Mouse (Mus musculus): ENCODE results near the gene Slc46a3. TPM values are rescaled to one million over a fixed set of nuclear protein-coding genes. Genes with fewer than 3 reads are reported as not detected.

The Slc46a3 gene
- polyA plus RNA-seq, 1 experiment from 2014 or later: 4.0 TPM

- Histone ChIP-seq H3K36me3 (ENCODE audit: control insufficient read depth, insufficient read depth, low read length) (peaks cover 30% of the 10 kb centered on the region), H3K9ac (ENCODE audit: low read length) (peak within 1 kb of the TSS; percentile 81), H3K4me2 (ENCODE audit: low read length) (peak within 1 kb of the TSS; percentile 93), H3K27ac (ENCODE audit: low read depth, low read length) (peak within 1 kb of the TSS; percentile 76; the same call in 1 of the 2 replicates), H3K9me3 (replicated peaks; ENCODE audit: control insufficient read depth, low read length) (no peaks in the 10 kb centered on the region), H3K4me3 (ENCODE audit: low read depth, low read length) (peak within 1 kb of the TSS; percentile 99), H3K4me1 (ENCODE audit: control insufficient read depth, insufficient read depth, low read length) (peaks cover 7% of the 10 kb centered on the region; the same call in 1 of the 2 replicates), H3K27me3 (replicated peaks; ENCODE audit: control insufficient read depth, insufficient read depth, low read length) (no peaks in the 10 kb centered on the region)
- WGBS: under 1% methylated on average over 68 of the region's 68 CpGs
- peak; percentile 94 for DNase-seq (ENCODE audit: low spot score)
- peak; percentile 96 for ATAC-seq
Observed at GRCm38 (mm10) chr5:147860449-147861261, 34.0 kb downstream of the Slc46a3 start, which contains the start of gene Pomp. Gene Pomp, plus strand, starts transcription at chr5:147860461.

- peak overlapping the region; percentile 81 for H3K9ac ChIP-seq (ENCODE audit: low read length)
- peaks cover 7% of the 10 kb centered on the region; the same call in 1 of the 2 replicates for H3K4me1 ChIP-seq (ENCODE audit: control insufficient read depth, insufficient read depth, low read length)
- no peak for DNase-seq (ENCODE audit: low spot score)
- H3K4me2 ChIP-seq (ENCODE audit: low read length): peak overlapping the region; percentile 93
- H3K4me3 ChIP-seq (ENCODE audit: low read depth, low read length): peak overlapping the region; percentile 99
- WGBS: under 1% methylated on average over 18 of the region's 18 CpGs
- H3K9me3 ChIP-seq (replicated peaks; ENCODE audit: control insufficient read depth, low read length): no peaks in the 10 kb centered on the region
- peak; percentile 43 for ATAC-seq
- peak overlapping the region; percentile 76; the same call in 1 of the 2 replicates for H3K27ac ChIP-seq (ENCODE audit: low read depth, low read length)
- no peaks in the 10 kb centered on the region for H3K27me3 ChIP-seq (replicated peaks; ENCODE audit: control insufficient read depth, insufficient read depth, low read length)
- H3K36me3 ChIP-seq (ENCODE audit: control insufficient read depth, insufficient read depth, low read length): peaks cover 26% of the 10 kb centered on the region
Observed at GRCm38 (mm10) chr5:147860076-147860448, 34.6 kb downstream of the Slc46a3 start.

- no peak for ATAC-seq
- no peaks in the 10 kb centered on the region; the same call in 1 of the 2 replicates for H3K4me1 ChIP-seq (ENCODE audit: control insufficient read depth, insufficient read depth, low read length)
- H3K27me3 ChIP-seq (replicated peaks; ENCODE audit: control insufficient read depth, insufficient read depth, low read length): no peaks in the 10 kb centered on the region
- H3K36me3 ChIP-seq (ENCODE audit: control insufficient read depth, insufficient read depth, low read length): no peaks in the 10 kb centered on the region
- H3K27ac ChIP-seq (ENCODE audit: low read depth, low read length): no peak overlapping the region
- no peak overlapping the region for H3K4me2 ChIP-seq (ENCODE audit: low read length)
- no peak overlapping the region for H3K9ac ChIP-seq (ENCODE audit: low read length)
- no peaks in the 10 kb centered on the region for H3K9me3 ChIP-seq (replicated peaks; ENCODE audit: control insufficient read depth, low read length)
- H3K4me3 ChIP-seq (ENCODE audit: low read depth, low read length): no peak overlapping the region
- no peak for DNase-seq (ENCODE audit: low spot score)
- WGBS: 78% methylated on average over 7 of the region's 7 CpGs
Observed at GRCm38 (mm10) chr5:147850194-147850593, 44.4 kb downstream of the Slc46a3 start.

GRCm38 (mm10) chr5:147848164-147848863 lies 46.3 kb downstream of the Slc46a3 start:
- Histone ChIP-seq H3K9ac (ENCODE audit: low read length) (no peak overlapping the region; the same call in 1 of the 2 replicates), H3K27me3 (replicated peaks; ENCODE audit: control insufficient read depth, insufficient read depth, low read length) (no peaks in the 10 kb centered on the region), H3K9me3 (replicated peaks; ENCODE audit: control insufficient read depth, low read length) (no peaks in the 10 kb centered on the region), H3K4me3 (ENCODE audit: low read depth, low read length) (no peak overlapping the region), H3K4me2 (ENCODE audit: low read length) (0 out of 2 replicates have a peak overlapping the region, but pooled peaks have one; percentile 14), H3K27ac (ENCODE audit: low read depth, low read length) (no peak overlapping the region), H3K36me3 (ENCODE audit: control insufficient read depth, insufficient read depth, low read length) (no peaks in the 10 kb centered on the region), H3K4me1 (ENCODE audit: control insufficient read depth, insufficient read depth, low read length) (no peaks in the 10 kb centered on the region; the same call in 1 of the 2 replicates)
- peak; percentile 79 for DNase-seq (ENCODE audit: low spot score)
- peak; percentile 46 for ATAC-seq
- 23% methylated on average over 16 of the region's 16 CpGs for WGBS

- DNase-seq (ENCODE audit: low spot score): peak; percentile 33
- ATAC-seq: no peak
- Histone ChIP-seq H3K9ac (ENCODE audit: low read length) (no peak overlapping the region), H3K9me3 (replicated peaks; ENCODE audit: control insufficient read depth, low read length) (no peaks in the 10 kb centered on the region), H3K4me1 (ENCODE audit: control insufficient read depth, insufficient read depth, low read length) (no peaks in the 10 kb centered on the region; the same call in 1 of the 2 replicates), H3K4me3 (ENCODE audit: low read depth, low read length) (no peak overlapping the region), H3K27ac (ENCODE audit: low read depth, low read length) (no peak overlapping the region), H3K27me3 (replicated peaks; ENCODE audit: control insufficient read depth, insufficient read depth, low read length) (no peaks in the 10 kb centered on the region), H3K4me2 (ENCODE audit: low read length) (no peak overlapping the region), H3K36me3 (ENCODE audit: control insufficient read depth, insufficient read depth, low read length) (no peaks in the 10 kb centered on the region)
- WGBS: 47% methylated on average over 5 of the region's 5 CpGs
Observed at GRCm38 (mm10) chr5:147847361-147847760, 47.3 kb downstream of the Slc46a3 start.

GRCm38 (mm10) chr5:147845319-147845718 lies 49.3 kb downstream of the Slc46a3 start:
- H3K4me1 ChIP-seq (ENCODE audit: control insufficient read depth, insufficient read depth, low read length): no peaks in the 10 kb centered on the region; the same call in 1 of the 2 replicates
- 73% methylated on average over 3 of the region's 3 CpGs for WGBS

GRCm38 (mm10) chr5:147843340-147843739 lies 51.3 kb downstream of the Slc46a3 start:
- no peaks in the 10 kb centered on the region for H3K36me3 ChIP-seq (ENCODE audit: control insufficient read depth, insufficient read depth, low read length)

More at GRCm38 (mm10) chr5:147845319-147845718, 49.3 kb downstream of the Slc46a3 start:
- H3K9me3 ChIP-seq (replicated peaks; ENCODE audit: control insufficient read depth, low read length): no peaks in the 10 kb centered on the region
- H3K36me3 ChIP-seq (ENCODE audit: control insufficient read depth, insufficient read depth, low read length): no peaks in the 10 kb centered on the region
- no peak overlapping the region for H3K4me3 ChIP-seq (ENCODE audit: low read depth, low read length)
- no peak overlapping the region for H3K27ac ChIP-seq (ENCODE audit: low read depth, low read length)
- ATAC-seq (no peak), DNase-seq (ENCODE audit: low spot score) (no peak)
- no peaks in the 10 kb centered on the region for H3K27me3 ChIP-seq (replicated peaks; ENCODE audit: control insufficient read depth, insufficient read depth, low read length)
- H3K4me2 ChIP-seq (ENCODE audit: low read length): no peak overlapping the region
- H3K9ac ChIP-seq (ENCODE audit: low read length): no peak overlapping the region

GRCm38 (mm10) chr5:147839418-147839817 lies 55.2 kb downstream of the Slc46a3 start:
- Histone ChIP-seq H3K4me3 (ENCODE audit: low read depth, low read length) (no peak overlapping the region), H3K4me1 (ENCODE audit: control insufficient read depth, insufficient read depth, low read length) (no peaks in the 10 kb centered on the region), H3K27ac (ENCODE audit: low read depth, low read length) (no peak overlapping the region), H3K9me3 (replicated peaks; ENCODE audit: control insufficient read depth, low read length) (no peaks in the 10 kb centered on the region), H3K36me3 (ENCODE audit: control insufficient read depth, insufficient read depth, low read length) (no peaks in the 10 kb centered on the region), H3K27me3 (replicated peaks; ENCODE audit: control insufficient read depth, insufficient read depth, low read length) (no peaks in the 10 kb centered on the region), H3K9ac (ENCODE audit: low read length) (no peak overlapping the region), H3K4me2 (ENCODE audit: low read length) (no peak overlapping the region)
- WGBS: 82% methylated on average over 12 of the region's 12 CpGs
- ATAC-seq (no peak), DNase-seq (ENCODE audit: low spot score) (no peak)

More at GRCm38 (mm10) chr5:147843340-147843739, 51.3 kb downstream of the Slc46a3 start:
- no peak for DNase-seq (ENCODE audit: low spot score)
- H3K9me3 ChIP-seq (replicated peaks; ENCODE audit: control insufficient read depth, low read length): no peaks in the 10 kb centered on the region
- H3K4me2 ChIP-seq (ENCODE audit: low read length): no peak overlapping the region
- no peak overlapping the region for H3K9ac ChIP-seq (ENCODE audit: low read length)
- H3K4me3 ChIP-seq (ENCODE audit: low read depth, low read length): no peak overlapping the region
- H3K4me1 ChIP-seq (ENCODE audit: control insufficient read depth, insufficient read depth, low read length): no peaks in the 10 kb centered on the region; the same call in 1 of the 2 replicates
- H3K27ac ChIP-seq (ENCODE audit: low read depth, low read length): no peak overlapping the region
- no peaks in the 10 kb centered on the region for H3K27me3 ChIP-seq (replicated peaks; ENCODE audit: control insufficient read depth, insufficient read depth, low read length)
- 55% methylated on average over 7 of the region's 7 CpGs for WGBS
- ATAC-seq: no peak
